Mouse (Mus musculus) intestine, embryonic 16.5 days (tissue): ENCODE measurements around the gene Aif1. TPM values are rescaled to one million over a fixed set of nuclear protein-coding genes. Genes with fewer than 3 reads are reported as not detected.

Experiments
- ATAC-seq: fragments of 200-750 bp; cut with Nextera tagmentation; 2 replicates; pipeline ENCODE4 v1.8.0; 2017; ENCODE audit warnings: moderate TSS enrichment, moderate library complexity
- H3K27ac ChIP-seq: fragments of 300-500 bp; sonication (generic); 2 replicates; pipeline ENCODE4 v1.5.1; 2014; ENCODE audit warnings: mild to moderate bottlenecking, low read length
- H3K27me3 ChIP-seq: fragments of 300-500 bp; sonication (generic); replicated peaks from 2 replicates; pipeline ENCODE4 v1.6.1; 2014; ENCODE audit warnings: low read length, control low read depth, mixed read lengths; ENCODE audit not compliant: control insufficient read depth, insufficient read depth
- H3K36me3 ChIP-seq: fragments of 300-500 bp; sonication (generic); 2 replicates; pipeline ENCODE4 v1.6.1; 2014; ENCODE audit warnings: low read length, control low read depth; ENCODE audit not compliant: control insufficient read depth, insufficient read depth
- H3K4me1 ChIP-seq: fragments of 300-500 bp; sonication (generic); 2 replicates; pipeline ENCODE4 v1.6.1; 2014; ENCODE audit warnings: low read length, control low read depth, mixed read lengths; ENCODE audit not compliant: control insufficient read depth, insufficient read depth
- H3K4me2 ChIP-seq: fragments of 300-500 bp; sonication (generic); 2 replicates; pipeline ENCODE4 v1.6.1; 2014; ENCODE audit warnings: low read depth, low read length, control low read depth
- H3K4me3 ChIP-seq: fragments of 300-500 bp; sonication (generic); 2 replicates; pipeline ENCODE4 v1.5.1; 2014; ENCODE audit warnings: mild to moderate bottlenecking, low read length
- H3K9ac ChIP-seq: fragments of 300-500 bp; sonication (generic); 2 replicates; pipeline ENCODE4 v1.6.1; 2014; ENCODE audit warnings: low read depth, low read length
- H3K9me3 ChIP-seq: fragments of 300-500 bp; sonication (generic); 2 replicates; pipeline ENCODE4 v1.6.1; 2016; ENCODE audit warnings: low read length, control low read depth; ENCODE audit not compliant: control insufficient read depth
- WGBS: fragments of 180-500 bp; shearing (Covaris S2); extraction: QIAGEN DNeasy Blood & Tissue Kit; methylation state at CpG from one replicate; pipeline ENCODE4 v1.1.7; 2014; 5-methylcytosine and 5-hydroxymethylcytosine counted together
- polyA plus RNA-seq: library from polyadenylated mRNA; unstranded; fragments of >200 nt; fragmentation: Nextera tagmentation; extraction: Ambion mirVana; gene quantifications from 2 replicates; pipeline ENCODE4 v1.2.1, GENCODE M21; 2015

The Aif1 gene
- polyA plus RNA-seq, 1 experiment from 2014 or later, result 19.4 TPM

GRCm38 (mm10) chr17:35209785-35210535 lies 34.1 kb upstream of the Aif1 start:
- WGBS, result 78% methylated on average over 12 of the region's 12 CpGs
- Histone ChIP-seq H3K36me3 (no peaks in the 10 kb centered on the region), H3K4me2 (no peak overlapping the region), H3K27me3 (no peaks in the 10 kb centered on the region; the same call in 1 of the 2 replicates), H3K4me1 (no peaks in the 10 kb centered on the region), H3K27ac (no peak overlapping the region), H3K9ac (no peak overlapping the region), H3K4me3 (no peak overlapping the region), H3K9me3 (no peaks in the 10 kb centered on the region)
- no peak for ATAC-seq

- H3K9ac ChIP-seq, result no peak overlapping the region
- H3K4me3 ChIP-seq, result no peak overlapping the region
- 53% methylated on average over 10 of the region's 10 CpGs for WGBS
- no peak overlapping the region for H3K4me2 ChIP-seq
- H3K27ac ChIP-seq, result no peak overlapping the region
- H3K9me3 ChIP-seq, result no peaks in the 10 kb centered on the region
- H3K27me3 ChIP-seq, result peaks cover 21% of the 10 kb centered on the region
- no peak for ATAC-seq
- no peaks in the 10 kb centered on the region for H3K36me3 ChIP-seq
- no peaks in the 10 kb centered on the region for H3K4me1 ChIP-seq
Observed at GRCm38 (mm10) chr17:35205380-35205769, 29.5 kb upstream of the Aif1 start.

- H3K4me1 ChIP-seq, result no peaks in the 10 kb centered on the region
- no peaks in the 10 kb centered on the region for H3K36me3 ChIP-seq
- H3K4me2 ChIP-seq, result no peak within 1 kb of the TSS
- H3K9ac ChIP-seq, result 0 out of 2 replicates have a peak within 1 kb of the TSS, but pooled peaks have one; percentile 37
- peaks cover 22% of the 10 kb centered on the region for H3K27me3 ChIP-seq
- H3K4me3 ChIP-seq, result no peak within 1 kb of the TSS
- 39% methylated on average over 20 of the region's 20 CpGs for whole genome bisulfite sequencing
- no peak within 1 kb of the TSS for H3K27ac ChIP-seq
- no peaks in the 10 kb centered on the region for H3K9me3 ChIP-seq
- ATAC-seq, result no peak
Observed at GRCm38 (mm10) chr17:35204494-35205379, 28.9 kb upstream of the Aif1 start, which contains the start of gene Lta. Lta (minus strand) TSS chr17:35205351.

GRCm38 (mm10) chr17:35202442-35202841 lies 26.6 kb upstream of the Aif1 start:
- ATAC-seq, result no peak
- H3K36me3 ChIP-seq, result no peaks in the 10 kb centered on the region
- H3K27me3 ChIP-seq, result peaks cover 26% of the 10 kb centered on the region
- H3K4me2 ChIP-seq, result no peak overlapping the region
- no peak overlapping the region for H3K4me3 ChIP-seq
- 72% methylated on average over 4 of the region's 4 CpGs for WGBS
- no peaks in the 10 kb centered on the region for H3K9me3 ChIP-seq
- H3K9ac ChIP-seq, result no peak overlapping the region
- H3K27ac ChIP-seq, result no peak overlapping the region
- no peaks in the 10 kb centered on the region for H3K4me1 ChIP-seq

- H3K9ac ChIP-seq, result peak within 1 kb of the TSS; percentile 40; the same call in 1 of the 2 replicates
- no peaks in the 10 kb centered on the region for H3K36me3 ChIP-seq
- H3K27ac ChIP-seq, result no peak within 1 kb of the TSS
- peak within 1 kb of the TSS; percentile 16; the same call in 1 of the 2 replicates for H3K4me3 ChIP-seq
- H3K4me2 ChIP-seq, result peak within 1 kb of the TSS; percentile 20; the same call in 1 of the 2 replicates
- peaks cover 26% of the 10 kb centered on the region for H3K27me3 ChIP-seq
- 24% methylated on average over 13 of the region's 13 CpGs for WGBS
- H3K9me3 ChIP-seq, result no peaks in the 10 kb centered on the region
- no peaks in the 10 kb centered on the region for H3K4me1 ChIP-seq
- no peak for ATAC-seq
Observed at GRCm38 (mm10) chr17:35201787-35202186, 25.9 kb upstream of the Aif1 start, which contains the start of gene Tnf. Tnf (minus strand) TSS chr17:35202007.

GRCm38 (mm10) chr17:35201128-35201527 lies 25.3 kb upstream of the Aif1 start:
- Histone ChIP-seq H3K4me3 (no peak overlapping the region), H3K27me3 (peaks cover 29% of the 10 kb centered on the region), H3K27ac (no peak overlapping the region), H3K9me3 (no peaks in the 10 kb centered on the region), H3K36me3 (no peaks in the 10 kb centered on the region), H3K4me2 (no peak overlapping the region), H3K9ac (no peak overlapping the region), H3K4me1 (peaks cover 2% of the 10 kb centered on the region)
- no peak for ATAC-seq
- WGBS, result 68% methylated on average over 11 of the region's 11 CpGs

- Histone ChIP-seq H3K36me3 (no peaks in the 10 kb centered on the region), H3K4me3 (no peak overlapping the region), H3K9me3 (no peaks in the 10 kb centered on the region), H3K9ac (no peak overlapping the region), H3K4me2 (no peak overlapping the region), H3K4me1 (peaks cover 8% of the 10 kb centered on the region), H3K27ac (no peak overlapping the region), H3K27me3 (peaks cover 31% of the 10 kb centered on the region)
- no peak for ATAC-seq
- WGBS, result 78% methylated on average over 11 of the region's 11 CpGs
Observed at GRCm38 (mm10) chr17:35200398-35200797, 24.5 kb upstream of the Aif1 start.

GRCm38 (mm10) chr17:35198946-35199345 lies 23.1 kb upstream of the Aif1 start:
- Histone ChIP-seq H3K27ac (no peak overlapping the region), H3K36me3 (no peaks in the 10 kb centered on the region), H3K4me1 (peaks cover 13% of the 10 kb centered on the region), H3K9me3 (no peaks in the 10 kb centered on the region), H3K4me2 (no peak overlapping the region), H3K9ac (no peak overlapping the region), H3K27me3 (peaks cover 27% of the 10 kb centered on the region), H3K4me3 (no peak overlapping the region)
- no peak for ATAC-seq
- 37% methylated on average over 8 of the region's 8 CpGs for WGBS

- Histone ChIP-seq H3K4me1 (peaks cover 13% of the 10 kb centered on the region), H3K27ac (no peak overlapping the region), H3K9ac (no peak overlapping the region), H3K27me3 (peaks cover 26% of the 10 kb centered on the region), H3K4me3 (no peak overlapping the region), H3K36me3 (no peaks in the 10 kb centered on the region), H3K9me3 (no peaks in the 10 kb centered on the region), H3K4me2 (no peak overlapping the region)
- ATAC-seq, result no peak
- 61% methylated on average over 7 of the region's 7 CpGs for WGBS
Observed at GRCm38 (mm10) chr17:35198029-35198428, 22.2 kb upstream of the Aif1 start.
